Mouse (Mus musculus) kidney, adult 8-10 months (tissue): Measurements from ENCODE around the gene Zfp473.
"Not testable (repeated sequence)": the region's sequence is repeated elsewhere in the genome, so short reads cannot be mapped to it uniquely, and the experiment has no call there.

Experiments used
- DNase-seq, 2 experiments: peaks; one replicate each; pipeline ENCODE4 v3.0.0; 2022

Zfp473 gene

GRCm38 (mm10) chr7:44709881-44710280 lies 41.0 kb downstream of the Zfp473 start:
- DNase-seq, result no peak

GRCm38 (mm10) chr7:44708574-44708973 lies 42.3 kb downstream of the Zfp473 start, which contains the start of gene Izumo2:
TSS of gene Izumo2 (plus strand) at chr7:44708742.
- DNase-seq, result no peak

DNA sequence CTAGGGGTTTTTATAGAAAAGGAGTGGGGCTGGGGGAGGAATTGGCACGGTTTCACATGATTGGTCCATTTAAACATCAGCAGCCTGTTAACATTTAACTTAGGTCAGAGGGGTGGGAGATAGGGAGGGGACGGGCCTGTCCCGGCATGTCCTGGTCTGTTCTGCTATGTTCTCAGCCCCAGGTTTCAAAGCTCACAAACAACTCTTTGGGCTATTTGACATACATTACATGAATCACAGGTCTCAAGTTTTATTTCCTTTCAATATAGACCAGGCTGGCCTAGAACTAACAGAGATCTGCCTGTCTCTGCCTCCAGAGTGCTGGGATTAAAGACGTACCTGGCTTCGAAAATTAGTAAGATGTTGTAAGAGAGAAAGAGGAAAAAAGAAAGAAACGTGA lies 42.8 kb downstream of the Zfp473 start:
- not testable (repeated sequence) for DNase-seq

GRCm38 (mm10) chr7:44707169-44707675 lies 43.6 kb downstream of the Zfp473 start:
- no peak for DNase-seq

DNA sequence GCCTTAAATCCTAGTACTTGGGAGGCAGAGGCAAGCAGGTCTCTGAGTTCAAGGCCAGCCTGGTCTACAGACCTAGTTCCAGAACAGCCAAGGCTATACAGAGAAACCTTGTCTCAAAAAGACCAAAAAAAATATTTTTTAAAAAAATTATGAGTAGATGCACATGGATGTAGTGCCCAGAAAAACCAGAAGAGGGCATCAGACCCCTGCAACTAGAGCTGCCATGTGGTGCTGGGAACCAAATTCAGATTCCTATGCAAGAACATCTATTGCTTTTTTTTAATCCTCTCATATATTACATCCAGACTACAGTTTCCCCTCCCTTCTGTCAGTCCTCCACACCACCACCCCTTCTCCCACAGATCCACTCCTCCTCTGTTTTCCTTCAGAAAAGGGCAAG lies 44.5 kb downstream of the Zfp473 start:
- DNase-seq, result no peak

DNA sequence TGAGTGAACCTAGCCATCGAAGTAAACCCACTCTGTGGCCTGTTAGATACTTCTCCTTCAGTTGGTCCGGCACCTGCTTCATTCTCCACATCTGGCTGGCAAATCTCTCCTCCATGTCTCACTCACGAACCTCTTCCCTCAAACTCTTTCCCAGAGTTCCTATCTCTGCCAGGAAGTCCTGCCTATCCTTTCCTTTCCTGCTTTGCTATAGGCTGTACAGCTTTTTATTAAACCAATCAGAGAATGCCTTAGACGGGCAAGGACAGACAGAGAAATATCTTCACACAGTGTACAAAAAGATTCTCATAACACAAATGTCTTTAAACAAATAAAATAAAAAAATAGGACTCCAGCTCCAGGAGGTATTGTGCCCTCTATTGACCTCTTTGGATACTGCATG lies 45.8 kb downstream of the Zfp473 start:
- DNase-seq, result no peak

GRCm38 (mm10) chr7:44704363-44704762 lies 46.5 kb downstream of the Zfp473 start:
- DNase-seq, result peak in 1 of 2 experiments; percentile 69

- no peak for DNase-seq
These were observed 47.9 kb downstream of the Zfp473 start for GRCm38 (mm10) chr7:44702985-44703384.

DNA sequence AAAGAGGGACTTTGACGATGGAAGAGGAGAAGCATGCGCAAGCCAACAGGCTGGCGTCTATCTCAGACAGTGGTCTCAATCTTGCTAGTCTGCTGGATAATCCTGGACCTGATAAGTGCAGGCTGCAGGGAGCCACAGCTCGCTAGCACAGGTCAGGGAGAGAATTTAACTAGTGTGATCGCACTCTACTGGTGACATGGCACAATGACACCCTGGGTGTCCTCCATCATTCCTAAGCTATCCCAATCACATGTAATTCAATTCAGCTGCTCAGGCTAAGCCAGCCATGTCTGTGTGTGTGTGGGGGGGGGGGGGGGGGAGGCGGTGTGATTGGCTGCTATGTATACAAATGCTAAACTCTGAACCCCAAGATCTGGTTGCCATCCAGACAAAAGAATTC lies 48.9 kb downstream of the Zfp473 start:
- DNase-seq, result peak; percentile 20 to 40

- no peak for DNase-seq
These were observed 52.9 kb downstream of the Zfp473 start for GRCm38 (mm10) chr7:44697980-44698379.

- peak; percentile 79 for DNase-seq
These were observed 53.6 kb downstream of the Zfp473 start for GRCm38 (mm10) chr7:44697191-44697710.

DNA sequence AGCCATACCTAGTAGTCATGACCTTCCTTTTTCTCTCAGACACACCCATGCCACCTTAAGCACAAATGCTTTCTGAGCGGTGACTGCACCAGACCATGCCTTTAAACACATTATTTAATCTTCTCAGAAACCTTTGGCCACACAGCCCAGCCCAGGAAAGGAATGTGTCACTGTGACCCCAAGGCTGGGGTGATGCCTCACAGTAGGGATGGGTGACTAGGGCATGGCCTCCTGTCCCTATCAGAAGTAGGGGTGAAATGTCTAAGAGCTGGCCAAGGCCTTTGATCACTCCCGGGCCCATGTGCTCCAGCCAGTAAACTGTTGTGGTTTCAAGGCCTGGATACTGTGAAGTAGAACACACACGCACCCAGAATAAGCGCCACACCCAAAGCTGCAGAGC lies 55.6 kb downstream of the Zfp473 start:
- no peak for DNase-seq

DNA sequence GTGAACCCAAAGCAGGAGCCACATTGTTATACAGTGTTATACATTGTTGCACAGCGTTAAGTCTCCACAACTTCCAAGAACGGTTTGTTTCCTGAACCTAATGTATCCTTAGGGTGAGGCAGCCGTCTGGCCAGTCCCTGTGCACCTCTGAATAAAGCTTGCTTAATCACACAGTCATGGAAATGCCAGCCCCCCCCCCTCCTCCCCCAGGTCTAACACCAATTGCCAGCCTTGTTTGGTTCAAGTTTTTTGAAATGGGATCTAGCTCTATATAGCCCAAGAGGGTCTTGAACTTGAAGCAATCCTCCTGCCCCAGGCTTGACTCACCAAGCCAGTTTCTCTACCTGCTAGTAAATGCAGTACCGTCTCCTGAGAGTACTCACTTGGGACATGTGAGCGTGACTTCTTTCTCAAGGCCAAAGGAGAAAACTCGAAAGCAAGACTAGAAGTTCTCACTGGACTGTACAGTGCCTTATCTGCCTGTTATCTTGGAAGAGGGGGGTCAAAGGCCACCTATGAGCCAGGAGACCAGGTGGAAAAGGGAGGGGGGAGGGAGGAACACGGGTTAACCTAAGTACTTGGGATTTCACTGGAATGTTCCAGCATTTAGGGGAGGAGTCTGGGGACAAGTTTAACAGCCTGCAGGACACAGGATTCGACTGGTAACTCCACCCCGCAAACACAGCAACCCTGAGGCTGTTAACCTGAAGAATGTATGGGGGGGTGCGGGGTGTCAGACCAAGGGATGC lies 57.2 kb downstream of the Zfp473 start:
- no peak for DNase-seq

DNA sequence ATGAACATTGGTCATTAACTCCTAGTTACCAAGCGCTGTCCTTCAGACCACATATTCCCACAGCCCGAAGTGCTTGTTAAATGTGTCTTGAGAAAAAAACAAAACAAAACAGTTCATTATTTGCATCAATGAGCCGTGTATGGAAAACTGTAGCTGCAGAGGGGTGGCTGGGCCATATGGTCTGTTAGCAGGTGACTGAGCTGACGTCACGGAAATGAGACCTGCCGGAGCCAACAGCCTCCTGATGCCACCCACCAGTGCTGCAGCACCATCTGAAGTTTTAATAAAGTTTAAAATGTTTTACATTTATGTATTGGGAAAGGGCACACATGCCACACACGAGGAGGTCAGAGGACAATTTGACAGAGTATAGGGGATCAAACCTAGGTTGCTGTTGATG lies 61.5 kb downstream of the Zfp473 start:
- no peak for DNase-seq

- no peak for DNase-seq
These were observed 62.0 kb downstream of the Zfp473 start for GRCm38 (mm10) chr7:44688890-44689289.

- no peak for DNase-seq
These were observed 65.1 kb downstream of the Zfp473 start for GRCm38 (mm10) chr7:44685531-44686402.

DNA sequence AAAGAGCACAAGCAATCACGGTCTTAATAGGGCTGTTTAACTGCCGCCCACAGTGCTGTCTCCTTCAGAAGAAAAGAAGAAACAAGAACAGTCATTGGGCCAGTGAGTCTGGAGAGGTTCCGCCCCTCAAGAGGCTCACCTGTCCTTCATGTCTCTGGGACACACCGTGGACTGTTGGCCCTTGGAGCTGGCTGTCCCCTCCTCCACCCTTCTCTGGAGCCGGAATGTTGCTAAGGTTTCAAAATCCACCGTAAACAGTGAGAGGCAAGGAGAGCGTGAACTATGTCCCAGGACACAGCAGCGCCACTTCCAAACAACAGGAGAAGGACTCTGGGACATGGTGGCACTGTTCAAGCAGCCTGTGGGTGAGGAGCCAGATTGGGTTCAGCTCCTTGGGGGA lies 67.2 kb downstream of the Zfp473 start:
- DNase-seq, result peak; percentile 75 to 83
